Mouse (Mus musculus) brain, embryonic 14.5 days (tissue): ENCODE measurements at regions not wholly inside any gene's neighbourhood (a gene's known extent, or its start where the extent isn't known, plus 50 kb on each side); places are given as distances from the start of the nearest gene placed in this dataset.
A peak's percentile ranks its signal among the peaks of the same experiment; 100 is the strongest.

Source experiments
- DNase-seq: peaks from one replicate; pipeline ENCODE4 v3.0.0-alpha.2; 2011; ENCODE audit warnings: low read depth
- CTCF ChIP-seq: fragments of 200-500 bp; IDR thresholded peaks from 2 replicates; pipeline ENCODE4 v1.5.1; 2012; ENCODE audit warnings: inconsistent platforms, mild to moderate bottlenecking, moderate library complexity, borderline replicate concordance; ENCODE audit not compliant: insufficient read depth, insufficient read length; ENCODE audit errors: extremely low read depth
- POLR2A ChIP-seq: fragments of 200-500 bp; IDR thresholded peaks from 2 replicates; pipeline ENCODE4 v1.6.1; 2012; ENCODE audit warnings: mild to moderate bottlenecking, inconsistent platforms, borderline replicate concordance; ENCODE audit not compliant: poor library complexity, insufficient read depth, insufficient read length, severe bottlenecking; ENCODE audit errors: extremely low read depth

GRCm38 (mm10) chr12:26930155-26930867 lies 412.1 kb downstream of the Sox11 start:
- peak; percentile 89 for DNase-seq
- TF ChIP-seq POLR2A (no peak), CTCF (no peak)

GRCm38 (mm10) chr12:26906126-26906525 lies 436.2 kb downstream of the Sox11 start:
- TF ChIP-seq CTCF, result no peak
- peak; percentile 81 for DNase-seq

GRCm38 (mm10) chr12:26903894-26904272 lies 434.9 kb downstream of the Cmpk2 start:
- TF ChIP-seq POLR2A (no peak), CTCF (no peak)
- DNase-seq, result no peak

GRCm38 (mm10) chr12:26903073-26903893 lies 434.3 kb downstream of the Cmpk2 start:
- TF ChIP-seq CTCF (no peak), POLR2A (0 out of 2 replicates have a peak, but pooled peaks have one; percentile 17)
- DNase-seq, result peak; percentile 96

- DNase-seq, result peak; percentile 66
- TF ChIP-seq CTCF, result no peak
Observed at GRCm38 (mm10) chr12:26891190-26891589, 422.2 kb downstream of the Cmpk2 start.

GRCm38 (mm10) chr12:26886635-26887014 lies 417.6 kb downstream of the Cmpk2 start:
- no peak for DNase-seq
- TF ChIP-seq CTCF (no peak), POLR2A (no peak)

GRCm38 (mm10) chr12:26885831-26886634 lies 417.0 kb downstream of the Cmpk2 start:
- TF ChIP-seq CTCF (no peak), POLR2A (no peak)
- peak; percentile 93 for DNase-seq

GRCm38 (mm10) chr12:26885083-26885482 lies 416.1 kb downstream of the Cmpk2 start:
- DNase-seq, result no peak
- TF ChIP-seq CTCF (no peak), POLR2A (no peak)

- peak; percentile 82 for DNase-seq
Observed at GRCm38 (mm10) chr12:26884156-26884555, 415.2 kb downstream of the Cmpk2 start.

GRCm38 (mm10) chr12:26877691-26878121 lies 408.7 kb downstream of the Cmpk2 start:
- TF ChIP-seq CTCF (0 out of 2 replicates have a peak, but pooled peaks have one; percentile 3), POLR2A (no peak)
- peak; percentile 96 for DNase-seq

More at GRCm38 (mm10) chr12:26884156-26884555, 415.2 kb downstream of the Cmpk2 start:
- no peak for TF ChIP-seq CTCF
- no peak for TF ChIP-seq POLR2A

- TF ChIP-seq POLR2A (no peak), CTCF (no peak)
Observed at GRCm38 (mm10) chr12:26877284-26877683, 408.3 kb downstream of the Cmpk2 start.

More at GRCm38 (mm10) chr12:26877284-26877683, 408.3 kb downstream of the Cmpk2 start:
- no peak for DNase-seq
